Mouse (Mus musculus) liver, adult 2 months (tissue): ENCODE results near the gene Colgalt2.

ENCODE experiments used
- CTCF ChIP-seq: fragments of 200-500 bp; IDR thresholded peaks from 2 replicates; pipeline ENCODE4 v1.5.1; 2011; ENCODE audit warnings: low read depth, low read length, control low read depth
- POLR2A ChIP-seq: fragments of 200-500 bp; IDR thresholded peaks from 2 replicates; pipeline ENCODE4 v1.6.1; 2011; ENCODE audit warnings: low read length, control low read depth; ENCODE audit not compliant: insufficient read depth; ENCODE audit errors: extremely low read depth

DNA sequence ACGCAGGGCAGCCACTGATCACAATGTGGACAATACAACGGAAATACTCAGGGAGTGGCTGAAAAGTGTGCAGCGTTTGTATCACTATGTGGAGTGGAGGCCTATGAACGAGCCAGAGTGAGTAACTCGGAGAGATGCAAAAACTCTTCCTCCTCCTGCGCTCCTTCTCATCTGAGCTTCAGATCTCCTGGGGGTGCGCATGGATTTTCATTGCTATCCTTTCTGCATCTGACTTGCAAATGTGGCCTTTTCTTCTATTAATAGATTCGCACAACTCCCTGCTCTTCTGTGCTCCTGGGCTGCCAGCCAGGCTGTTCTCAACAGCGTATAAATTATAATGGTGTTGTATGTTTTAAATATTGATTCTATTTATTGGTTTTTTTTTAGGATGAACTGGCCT, 68.8 kb downstream of the Colgalt2 start:
- TF ChIP-seq POLR2A: no peak
- no peak for TF ChIP-seq CTCF
